Mouse (Mus musculus) embryonic facial prominence, embryonic 14.5 days (tissue): ENCODE measurements around the gene Hoxb6. TPM values are rescaled to one million over a fixed set of nuclear protein-coding genes. Genes with fewer than 3 reads are reported as not detected.

Experiments used
- ATAC-seq: fragments of 200-750 bp; cut with Nextera tagmentation; 2 replicates; pipeline ENCODE4 v1.8.0; 2017; ENCODE audit warnings: low read depth, moderate number of reproducible peaks, moderate TSS enrichment
- DNase-seq: peaks from one replicate; pipeline ENCODE4 v3.0.0-alpha.2; 2015; ENCODE audit warnings: low spot score
- H3K27ac ChIP-seq: fragments of 300-500 bp; sonication (generic); replicated peaks from 2 replicates; pipeline ENCODE4 v1.5.1; 2014; ENCODE audit warnings: low read depth, mild to moderate bottlenecking, low read length, moderate library complexity
- H3K27me3 ChIP-seq: fragments of 300-500 bp; sonication (generic); replicated peaks from 2 replicates; pipeline ENCODE4 v1.6.1; 2014; ENCODE audit warnings: low read length; ENCODE audit not compliant: control insufficient read depth, insufficient read depth
- H3K36me3 ChIP-seq: fragments of 300-500 bp; sonication (generic); 2 replicates; pipeline ENCODE4 v1.6.1; 2014; ENCODE audit warnings: low read length, mixed read lengths; ENCODE audit not compliant: control insufficient read depth, insufficient read depth
- H3K4me1 ChIP-seq: fragments of 300-500 bp; sonication (generic); 2 replicates; pipeline ENCODE4 v1.6.1; 2014; ENCODE audit warnings: antibody characterized with exemption, low read length; ENCODE audit not compliant: control insufficient read depth, insufficient read depth
- H3K4me2 ChIP-seq: fragments of 300-500 bp; sonication (generic); 2 replicates; pipeline ENCODE4 v1.6.1; 2014; ENCODE audit warnings: low read depth, mild to moderate bottlenecking, low read length, moderate library complexity, mixed read lengths
- H3K4me3 ChIP-seq: fragments of 300-500 bp; sonication (generic); 2 replicates; pipeline ENCODE4 v1.5.1; 2014; ENCODE audit warnings: low read depth, mild to moderate bottlenecking, low read length
- H3K9ac ChIP-seq: fragments of 300-500 bp; sonication (generic); 2 replicates; pipeline ENCODE4 v1.6.1; 2014; ENCODE audit warnings: low read depth, mild to moderate bottlenecking, low read length, moderate library complexity, mixed read lengths
- H3K9me3 ChIP-seq: fragments of 300-500 bp; sonication (generic); 2 replicates; pipeline ENCODE4 v1.6.1; 2016; ENCODE audit warnings: low read length; ENCODE audit not compliant: control insufficient read depth
- WGBS: fragments of 180-500 bp; shearing (Covaris S2); extraction: QIAGEN DNeasy Blood & Tissue Kit; methylation state at CpG from one replicate; pipeline ENCODE4 v1.1.7; 2014; 5-methylcytosine and 5-hydroxymethylcytosine counted together
- polyA plus RNA-seq: library from polyadenylated mRNA; unstranded; fragments of >200 nt; fragmentation: Nextera tagmentation; extraction: Ambion mirVana; gene quantifications from 2 replicates; pipeline ENCODE4 v1.2.1, GENCODE M21; 2014

Gene Hoxb6
- polyA plus RNA-seq, 1 experiment from 2014 or later: 0.22 TPM

- Histone ChIP-seq H3K9me3 (no peaks in the 10 kb centered on the region), H3K27me3 (peaks cover 98% of the 10 kb centered on the region), H3K4me1 (peaks cover 4% of the 10 kb centered on the region; the same call in 1 of the 2 replicates), H3K9ac (no peak overlapping the region), H3K27ac (no peak overlapping the region), H3K4me2 (no peak overlapping the region), H3K4me3 (no peak overlapping the region), H3K36me3 (no peaks in the 10 kb centered on the region)
- under 1% methylated on average over 45 of the region's 49 CpGs for WGBS
- DNase-seq (no peak), ATAC-seq (no peak)
Observed at GRCm38 (mm10) chr11:96282795-96283430, 9.4 kb upstream of the Hoxb6 start.

GRCm38 (mm10) chr11:96284041-96284749, 8.1 kb upstream of the Hoxb6 start:
- H3K27ac ChIP-seq: no peak overlapping the region
- peak overlapping the region; percentile 26 for H3K4me3 ChIP-seq
- 0% methylated on average over 40 of the region's 49 CpGs for WGBS
- H3K4me2 ChIP-seq: peak overlapping the region; percentile 48
- H3K36me3 ChIP-seq: no peaks in the 10 kb centered on the region
- H3K9me3 ChIP-seq: no peaks in the 10 kb centered on the region
- H3K9ac ChIP-seq: no peak overlapping the region
- no peak for DNase-seq
- H3K4me1 ChIP-seq: peaks cover 4% of the 10 kb centered on the region; the same call in 1 of the 2 replicates
- peaks cover 98% of the 10 kb centered on the region for H3K27me3 ChIP-seq
- ATAC-seq: peak; percentile 67; the same call in 1 of the 2 replicates

DNA sequence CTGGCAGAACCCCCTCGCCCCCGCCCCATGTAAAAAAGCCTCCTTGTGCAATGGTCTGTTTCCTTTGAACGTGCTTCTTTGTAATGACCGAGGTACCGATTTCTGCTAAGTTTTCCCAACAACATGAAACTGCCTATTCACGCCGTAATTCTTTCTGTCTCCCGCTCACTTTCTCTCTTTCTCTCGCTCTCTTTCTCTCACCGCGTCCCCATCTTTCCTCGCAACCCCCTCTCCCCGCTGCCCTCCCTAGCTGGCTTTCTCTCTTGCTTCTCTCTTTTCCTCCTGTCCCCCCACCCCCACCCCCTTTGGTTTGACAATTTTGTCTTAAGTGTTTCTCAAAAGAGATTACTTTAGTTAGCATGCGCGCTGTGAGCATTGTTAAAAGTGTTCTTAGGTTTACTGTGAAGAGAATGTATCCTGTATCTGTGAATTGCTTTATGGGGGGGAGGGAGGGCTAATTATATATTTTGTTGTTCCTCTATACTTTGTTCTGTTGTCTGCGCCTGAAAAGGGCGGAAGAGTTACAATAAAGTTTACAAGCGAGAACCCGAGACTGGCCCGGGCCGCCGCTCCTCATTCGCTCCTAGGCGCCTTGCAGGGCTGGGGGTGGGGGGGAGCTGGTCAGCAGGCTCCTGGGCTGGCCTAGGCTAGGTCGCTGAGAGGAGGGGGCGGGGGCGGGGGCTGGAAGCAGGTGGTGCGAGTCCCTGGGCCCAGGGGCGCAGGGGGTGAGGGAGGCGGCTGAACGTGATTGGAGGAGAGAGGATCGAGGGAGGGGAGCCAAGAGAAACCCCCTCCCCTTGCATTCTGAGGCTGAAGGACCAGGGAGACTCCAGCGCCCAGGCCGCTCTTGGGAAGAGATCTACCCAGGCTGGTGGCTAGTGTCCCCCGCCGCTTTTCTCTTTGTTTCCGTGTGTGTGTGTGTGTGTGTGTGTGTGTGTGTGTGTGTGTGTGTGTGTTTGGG, 7.2 kb upstream of the Hoxb6 start:
- WGBS: 1% methylated on average over 27 of the region's 37 CpGs
- Histone ChIP-seq H3K4me1 (peaks cover 4% of the 10 kb centered on the region; the same call in 1 of the 2 replicates), H3K27me3 (peaks cover 98% of the 10 kb centered on the region), H3K4me2 (peak overlapping the region; percentile 48; the same call in 1 of the 2 replicates), H3K27ac (no peak overlapping the region; the same call in 1 of the 2 replicates), H3K4me3 (peak overlapping the region; percentile 26), H3K9me3 (no peaks in the 10 kb centered on the region), H3K36me3 (no peaks in the 10 kb centered on the region), H3K9ac (no peak overlapping the region)
- DNase-seq (no peak), ATAC-seq (no peak)

DNA sequence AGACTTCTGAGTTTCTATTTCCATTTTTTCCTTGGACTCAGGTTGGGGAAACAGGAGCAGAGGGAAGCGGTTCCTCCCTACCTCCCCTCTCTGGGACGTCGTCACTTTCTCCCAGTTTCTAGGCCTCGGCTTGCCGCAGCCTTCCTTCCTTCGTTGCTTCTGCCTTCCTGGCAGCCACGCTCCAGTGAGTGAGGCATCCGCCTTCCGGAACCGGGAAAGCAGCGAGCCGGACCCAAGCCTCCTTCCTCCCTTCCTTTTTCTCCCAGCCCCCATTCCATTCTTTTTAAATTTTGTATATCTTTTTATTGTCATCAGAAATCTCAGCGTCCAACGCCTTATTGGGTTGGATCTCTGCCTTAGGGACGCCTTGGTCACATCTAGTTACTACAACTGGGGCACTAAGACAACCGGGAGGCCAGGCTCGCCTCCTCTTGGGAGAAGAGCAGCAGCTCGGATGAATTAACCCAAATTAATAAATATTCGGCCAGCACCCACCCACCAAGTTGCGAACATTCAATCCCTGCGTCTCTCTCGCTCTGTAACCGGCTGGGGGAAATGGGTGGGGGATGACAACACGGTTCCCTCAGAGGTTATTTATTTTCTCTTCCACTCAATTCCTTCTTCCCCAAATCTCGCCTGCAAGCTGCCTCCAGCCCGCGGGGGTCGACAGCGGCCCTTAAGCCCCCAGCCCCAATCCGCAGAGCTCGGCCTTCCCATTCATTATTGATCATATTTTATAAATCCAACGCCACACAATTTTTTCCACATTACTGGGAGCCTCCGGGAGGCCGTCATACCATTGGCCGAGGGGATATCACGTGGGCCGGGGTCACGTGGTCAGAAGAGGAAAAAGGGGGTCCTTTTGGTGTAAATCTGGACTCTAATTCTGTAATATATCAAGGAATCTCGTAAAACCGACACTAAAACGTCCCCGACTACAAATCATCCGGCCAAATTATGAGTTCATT, 6.2 kb upstream of the Hoxb6 start, which contains the start of gene Hoxb7:
Gene Hoxb7, plus strand, starts transcription at position 853 of the 968 bp plus-strand sequence.
- WGBS: 2% methylated on average over 40 of the region's 43 CpGs
- no peak within 1 kb of the TSS for H3K27ac ChIP-seq
- peak within 1 kb of the TSS; percentile 20 for H3K4me3 ChIP-seq
- no peak within 1 kb of the TSS; the same call in 1 of the 2 replicates for H3K9ac ChIP-seq
- peak within 1 kb of the TSS; percentile 34 for H3K4me2 ChIP-seq
- no peaks in the 10 kb centered on the region for H3K36me3 ChIP-seq
- H3K4me1 ChIP-seq: peaks cover 4% of the 10 kb centered on the region; the same call in 1 of the 2 replicates
- ATAC-seq (no peak), DNase-seq (no peak)
- H3K27me3 ChIP-seq: peaks cover 98% of the 10 kb centered on the region
- no peaks in the 10 kb centered on the region for H3K9me3 ChIP-seq

DNA sequence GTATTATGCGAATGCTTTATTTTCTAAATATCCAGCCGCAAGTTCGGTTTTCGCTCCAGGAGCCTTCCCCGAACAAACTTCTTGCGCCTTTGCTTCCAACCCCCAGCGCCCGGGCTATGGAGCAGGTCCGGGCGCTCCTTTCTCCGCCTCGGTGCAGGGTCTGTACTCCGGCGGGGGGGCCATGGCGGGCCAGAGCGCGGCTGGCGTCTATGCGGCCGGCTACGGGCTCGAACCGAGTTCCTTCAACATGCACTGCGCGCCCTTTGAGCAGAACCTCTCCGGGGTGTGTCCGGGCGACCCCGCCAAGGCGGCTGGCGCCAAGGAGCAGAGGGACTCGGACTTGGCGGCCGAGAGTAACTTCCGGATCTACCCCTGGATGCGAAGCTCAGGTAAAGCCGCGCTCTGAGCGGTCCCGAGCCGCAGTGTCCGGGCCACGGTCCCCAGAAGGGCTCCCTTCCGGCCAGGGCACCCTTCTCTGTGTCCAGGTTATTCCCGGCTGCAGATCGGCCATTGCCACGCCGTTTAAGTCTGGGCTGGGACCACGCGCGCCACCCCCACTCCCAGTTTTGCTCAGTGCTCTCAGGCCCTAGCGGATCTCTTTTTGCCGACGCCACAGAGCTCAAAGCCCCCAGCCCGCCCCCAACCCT, 5.4 kb upstream of the Hoxb6 start:
- DNase-seq (no peak), ATAC-seq (no peak)
- no peak overlapping the region for H3K27ac ChIP-seq
- H3K27me3 ChIP-seq: peaks cover 98% of the 10 kb centered on the region
- H3K4me3 ChIP-seq: peak overlapping the region; percentile 20
- H3K9me3 ChIP-seq: no peaks in the 10 kb centered on the region
- H3K36me3 ChIP-seq: no peaks in the 10 kb centered on the region
- under 1% methylated on average over 37 of the region's 55 CpGs for WGBS
- peak overlapping the region; percentile 34 for H3K4me2 ChIP-seq
- no peak overlapping the region; the same call in 1 of the 2 replicates for H3K9ac ChIP-seq
- H3K4me1 ChIP-seq: peaks cover 4% of the 10 kb centered on the region; the same call in 1 of the 2 replicates

DNA sequence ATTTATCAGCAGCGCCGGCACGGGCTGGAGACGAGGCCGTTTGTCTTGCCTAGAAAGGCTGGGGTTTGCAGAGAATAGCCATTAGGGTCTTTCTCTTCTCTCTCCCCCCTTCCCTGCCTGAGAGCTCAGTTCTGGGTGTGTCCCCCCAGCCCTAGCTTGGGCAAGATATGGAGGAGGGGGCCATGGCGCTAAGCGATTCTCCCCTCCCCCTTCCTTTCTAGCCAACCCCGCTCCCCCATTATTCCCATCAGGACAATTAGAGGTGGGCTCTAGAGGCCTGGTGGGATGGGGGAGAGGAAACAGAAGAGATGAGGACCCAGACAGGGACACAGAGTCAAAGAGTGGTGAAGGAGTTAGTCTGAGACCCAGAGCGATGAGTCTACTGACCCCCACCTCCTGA, 4.9 kb upstream of the Hoxb6 start:
- H3K9me3 ChIP-seq: no peaks in the 10 kb centered on the region
- H3K4me3 ChIP-seq: no peak overlapping the region
- ATAC-seq: no peak
- H3K4me2 ChIP-seq: no peak overlapping the region
- H3K27ac ChIP-seq: no peak overlapping the region
- peaks cover 4% of the 10 kb centered on the region; the same call in 1 of the 2 replicates for H3K4me1 ChIP-seq
- no peaks in the 10 kb centered on the region for H3K36me3 ChIP-seq
- peaks cover 98% of the 10 kb centered on the region for H3K27me3 ChIP-seq
- 4% methylated on average over 8 of the region's 9 CpGs for WGBS
- no peak for DNase-seq
- H3K9ac ChIP-seq: no peak overlapping the region

DNA sequence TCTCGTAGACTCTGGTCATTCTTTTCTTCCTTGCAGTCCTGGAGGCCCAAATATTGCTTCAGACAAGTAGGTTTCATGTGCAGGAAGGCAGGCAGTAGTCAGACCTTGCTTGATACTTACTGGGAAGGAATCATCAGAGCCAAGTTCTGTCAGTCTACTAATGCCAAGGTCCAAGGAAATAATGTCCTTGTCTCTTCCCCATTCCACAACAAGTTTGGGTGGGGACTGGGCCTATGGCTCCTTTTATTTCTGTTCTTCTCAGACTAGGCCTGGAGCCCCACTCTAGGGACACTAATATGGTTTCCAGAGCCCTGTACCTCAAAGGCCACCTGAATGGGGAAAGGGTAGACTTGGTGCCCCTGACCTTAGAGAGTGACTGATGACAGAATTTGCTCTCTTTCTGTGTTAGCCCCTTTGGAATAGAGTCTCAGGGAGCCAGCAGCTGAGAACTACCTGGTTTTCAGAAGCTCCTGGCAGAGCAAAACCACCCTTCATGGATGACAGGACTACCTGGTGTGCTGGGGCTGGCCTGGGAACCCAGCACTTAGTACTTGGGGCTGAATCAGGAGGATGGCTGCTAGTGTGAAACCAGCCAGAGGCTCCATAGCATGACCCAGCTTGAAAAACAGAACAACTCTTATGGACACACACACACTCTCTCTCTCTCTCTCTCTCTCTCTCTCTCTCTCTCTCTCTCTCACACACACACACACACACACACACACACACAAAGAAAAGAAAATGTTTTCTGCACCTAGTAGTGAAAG, 3.6 kb upstream of the Hoxb6 start:
- DNase-seq (no peak), ATAC-seq (no peak)
- Histone ChIP-seq H3K36me3 (no peaks in the 10 kb centered on the region), H3K9ac (no peak overlapping the region), H3K4me2 (no peak overlapping the region), H3K27me3 (peaks cover 98% of the 10 kb centered on the region), H3K4me3 (no peak overlapping the region), H3K4me1 (peaks cover 4% of the 10 kb centered on the region; the same call in 1 of the 2 replicates), H3K9me3 (no peaks in the 10 kb centered on the region), H3K27ac (no peak overlapping the region)
- 13% methylated on average over 1 of the region's 1 CpGs for WGBS
